Mouse (Mus musculus): ENCODE measurements around the gene Rprm.

Rprm gene

DNA sequence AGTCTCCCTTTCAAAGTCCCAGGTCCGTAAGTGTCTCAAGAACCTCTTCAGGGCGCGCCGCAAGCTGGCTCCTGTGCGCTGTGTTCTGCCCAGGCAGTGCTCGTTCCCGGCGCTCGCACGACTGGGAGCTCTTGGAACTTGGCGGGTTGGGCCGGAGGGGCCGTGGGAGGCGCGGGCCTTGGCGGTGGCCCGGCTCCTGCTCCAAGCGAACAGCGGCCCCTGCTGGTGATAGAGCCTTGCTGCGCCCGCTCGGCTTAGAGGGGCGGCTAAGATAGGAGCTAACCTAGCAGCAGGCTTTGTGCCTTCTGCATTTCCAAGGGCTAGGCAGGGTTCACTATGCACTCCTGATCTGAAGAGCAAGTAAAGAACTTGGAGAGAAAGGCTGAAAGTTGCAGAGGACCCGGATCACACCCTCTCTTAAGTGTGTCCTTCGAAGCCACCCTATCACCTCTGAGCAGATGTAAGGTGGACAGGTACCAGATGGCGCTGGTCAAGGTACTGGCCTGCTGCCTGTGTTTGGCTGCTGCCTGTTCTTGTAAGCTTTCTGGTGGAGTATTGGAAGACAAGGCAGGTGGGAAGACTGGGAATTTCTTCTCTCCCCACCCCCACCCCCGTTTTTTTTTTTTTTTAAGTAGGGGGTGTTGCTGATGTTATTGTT, at the start of gene Rprm:
Rprm (minus strand) TSS at position 123 of the 658 bp plus-strand sequence.
- DNase-seq (ENCODE audit: low spot score in 2 of 2) = peak; percentile 75 to 84

DNA sequence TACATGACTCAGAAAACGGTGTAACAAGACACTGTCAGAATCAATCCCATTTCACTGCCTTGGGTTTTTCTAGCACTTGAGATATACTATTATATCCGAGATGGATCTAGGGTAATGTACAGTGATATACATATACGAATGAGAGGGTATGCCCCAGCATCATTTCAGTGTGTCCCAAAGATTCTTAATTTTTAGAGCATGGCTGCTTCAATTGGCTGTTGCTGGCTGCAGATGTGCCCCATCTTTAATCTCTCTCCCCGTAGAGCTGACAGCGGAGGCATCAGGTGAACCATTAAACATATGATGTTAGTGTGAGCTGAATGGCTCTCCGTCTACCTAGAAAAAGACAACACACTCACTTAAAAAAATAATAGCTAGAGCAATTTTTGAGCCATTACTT, 34.0 kb upstream of the Rprm start:
- DNase-seq (ENCODE audit: low spot score in 2 of 2) = no peak

DNA sequence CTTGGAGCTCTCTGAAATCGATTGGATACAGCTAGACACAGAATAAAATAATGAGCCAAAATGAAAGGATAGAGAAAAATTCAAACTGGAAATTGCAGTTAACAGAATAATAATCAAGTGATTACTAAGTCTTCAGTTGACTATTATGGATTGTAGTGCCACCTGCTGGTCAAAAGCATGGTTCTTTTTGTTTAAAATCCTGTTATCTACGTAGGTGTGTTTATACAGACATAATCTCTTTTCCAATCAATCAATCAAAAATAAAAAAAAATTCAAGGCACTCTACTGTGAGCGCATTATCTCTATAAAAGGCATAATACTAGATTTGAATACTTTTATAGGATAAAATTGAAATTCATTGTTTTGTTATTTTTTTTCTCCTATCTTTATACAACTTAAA, 33.5 kb upstream of the Rprm start:
- DNase-seq (ENCODE audit: low spot score in 2 of 2) = no peak

DNA sequence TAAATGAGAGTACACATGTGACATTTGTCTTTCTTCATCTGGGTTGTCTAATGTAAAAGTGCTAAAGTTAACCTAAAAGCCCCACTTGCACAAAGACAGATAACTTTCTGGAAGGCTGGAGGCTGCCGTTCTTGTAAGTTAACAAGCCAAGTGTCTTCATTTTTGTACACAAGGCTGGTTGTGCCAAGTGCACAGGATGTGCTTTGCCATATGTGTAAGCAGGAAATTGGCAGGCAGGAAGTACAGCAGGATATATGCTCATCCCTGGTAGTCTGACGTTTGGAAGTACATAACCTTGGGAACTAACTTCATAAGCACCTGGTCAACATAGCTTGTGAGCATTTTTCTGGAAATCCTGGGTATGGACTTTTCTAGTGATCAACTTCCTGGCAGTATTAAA, 25.9 kb upstream of the Rprm start:
- DNase-seq (ENCODE audit: low spot score in 2 of 2) = no peak

DNA sequence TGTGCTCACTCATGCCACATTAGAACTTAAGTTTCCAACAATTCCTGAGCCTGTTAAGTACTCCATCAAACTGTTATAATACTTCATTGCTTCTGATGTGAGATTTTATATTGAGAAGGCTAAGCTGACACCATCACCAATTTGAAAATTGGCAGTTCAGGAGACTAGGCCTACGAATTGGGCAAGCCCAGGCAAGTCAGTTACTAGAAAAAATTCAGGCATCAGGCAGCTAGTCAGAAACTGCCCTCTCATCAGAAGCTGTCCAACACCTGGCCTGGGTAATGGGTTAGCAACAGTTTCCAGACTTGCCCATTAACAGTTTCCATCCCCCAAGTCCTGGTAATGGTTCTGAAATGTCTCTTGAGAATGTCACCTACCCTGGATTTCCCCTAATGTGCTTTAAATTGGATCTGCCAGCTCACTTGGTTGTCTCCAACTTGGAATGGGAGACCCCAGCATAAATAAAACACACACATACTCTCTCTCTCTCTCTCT, 20.9 kb upstream of the Rprm start:
- DNase-seq (ENCODE audit: low spot score in 2 of 2) = no peak

DNA sequence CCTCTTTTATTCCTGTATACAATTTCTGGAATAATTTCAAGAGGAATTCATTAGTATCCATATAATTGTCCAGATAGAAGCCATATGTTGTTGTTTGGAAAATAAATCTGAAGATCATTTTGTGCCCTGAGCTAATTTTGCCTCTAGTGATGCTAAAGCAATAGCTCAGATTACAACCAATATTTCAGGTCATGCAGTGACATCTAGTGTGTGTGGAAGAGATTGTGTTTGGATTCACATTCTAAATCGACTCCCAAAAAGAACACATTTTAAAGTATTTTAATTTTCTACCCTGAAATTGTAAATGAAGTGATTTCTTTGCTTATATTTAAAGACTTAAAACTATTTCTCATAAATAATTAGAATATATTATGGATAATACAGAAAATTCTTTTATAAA, 14.6 kb upstream of the Rprm start:
- no peak for DNase-seq (ENCODE audit: low spot score in 2 of 2)

DNA sequence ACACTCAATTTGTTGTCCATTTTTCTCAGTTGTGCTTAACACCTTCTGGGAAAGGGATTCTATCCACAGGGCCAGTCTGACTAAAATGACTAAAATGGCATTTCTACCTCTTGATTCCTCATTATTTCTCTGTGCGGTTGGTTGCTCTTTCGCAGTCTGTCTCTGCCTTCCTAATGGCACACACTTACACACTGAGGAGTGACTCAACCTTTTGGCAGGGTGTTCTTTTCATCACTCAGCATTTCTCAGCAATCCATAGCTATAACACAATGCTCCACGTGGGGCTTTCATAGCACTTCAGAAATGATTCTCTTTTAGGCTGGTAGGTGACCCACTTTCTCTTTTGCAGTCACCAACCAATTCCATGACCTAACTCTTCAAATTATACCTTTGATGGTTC, 7.3 kb upstream of the Rprm start:
- no peak for DNase-seq (ENCODE audit: low spot score in 2 of 2)

DNA sequence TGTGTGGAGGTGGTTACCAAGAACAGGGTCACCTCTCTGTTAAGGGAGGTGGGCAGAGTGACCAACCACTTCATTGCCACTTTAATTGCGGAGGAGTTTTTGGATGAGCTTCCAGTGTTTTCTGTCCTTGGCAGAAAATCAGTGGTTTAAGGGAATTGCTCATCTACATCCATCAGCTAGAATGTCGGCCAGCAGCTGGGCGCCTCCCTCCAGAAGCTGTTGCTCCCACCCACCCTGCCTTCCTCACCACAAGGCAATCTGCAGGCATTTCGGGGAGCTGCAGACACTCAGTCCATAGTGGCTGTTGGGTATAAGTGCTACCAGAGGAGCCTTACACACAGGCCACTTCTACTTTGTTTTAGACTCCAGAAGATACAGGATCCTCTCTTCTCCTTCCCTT, 902 bp upstream of the Rprm start:
- DNase-seq (ENCODE audit: low spot score in 2 of 2) = no peak

DNA sequence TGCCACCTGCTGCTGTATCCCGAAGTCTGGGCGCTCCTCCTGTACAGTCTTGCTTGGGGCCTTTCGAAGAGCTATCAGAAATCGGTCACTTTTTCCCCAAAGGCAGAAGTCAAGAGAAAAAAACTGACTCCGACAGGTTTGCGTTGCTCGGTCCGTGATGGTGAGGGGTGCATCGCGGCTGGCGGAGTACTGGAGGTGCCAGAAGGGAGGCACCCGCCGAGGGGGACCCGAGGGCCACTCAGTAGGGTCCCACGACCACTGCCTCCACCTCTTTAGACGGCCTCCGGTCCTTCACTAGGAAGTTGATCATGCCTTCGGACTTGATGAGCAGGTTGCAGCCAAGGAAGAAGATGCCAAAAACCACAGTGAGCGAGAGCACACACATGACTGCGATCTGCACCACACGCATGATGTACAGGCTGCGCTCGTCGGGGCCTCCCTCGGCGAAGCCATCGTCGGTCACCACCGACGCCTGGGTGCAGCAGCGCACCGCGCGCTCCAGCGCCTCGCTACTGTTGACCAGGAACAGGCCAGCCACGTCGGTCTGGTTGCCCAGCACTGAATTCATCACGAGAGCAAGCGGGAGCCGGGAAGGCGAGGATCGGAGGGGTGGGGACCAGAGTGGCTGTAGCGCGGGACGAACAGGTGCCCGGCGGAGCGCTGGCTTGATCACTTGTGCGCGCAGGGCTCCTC, 469 bp downstream of the Rprm start:
- DNase-seq (ENCODE audit: low spot score in 2 of 2) = peak in 1 of 2 experiments; percentile 1

DNA sequence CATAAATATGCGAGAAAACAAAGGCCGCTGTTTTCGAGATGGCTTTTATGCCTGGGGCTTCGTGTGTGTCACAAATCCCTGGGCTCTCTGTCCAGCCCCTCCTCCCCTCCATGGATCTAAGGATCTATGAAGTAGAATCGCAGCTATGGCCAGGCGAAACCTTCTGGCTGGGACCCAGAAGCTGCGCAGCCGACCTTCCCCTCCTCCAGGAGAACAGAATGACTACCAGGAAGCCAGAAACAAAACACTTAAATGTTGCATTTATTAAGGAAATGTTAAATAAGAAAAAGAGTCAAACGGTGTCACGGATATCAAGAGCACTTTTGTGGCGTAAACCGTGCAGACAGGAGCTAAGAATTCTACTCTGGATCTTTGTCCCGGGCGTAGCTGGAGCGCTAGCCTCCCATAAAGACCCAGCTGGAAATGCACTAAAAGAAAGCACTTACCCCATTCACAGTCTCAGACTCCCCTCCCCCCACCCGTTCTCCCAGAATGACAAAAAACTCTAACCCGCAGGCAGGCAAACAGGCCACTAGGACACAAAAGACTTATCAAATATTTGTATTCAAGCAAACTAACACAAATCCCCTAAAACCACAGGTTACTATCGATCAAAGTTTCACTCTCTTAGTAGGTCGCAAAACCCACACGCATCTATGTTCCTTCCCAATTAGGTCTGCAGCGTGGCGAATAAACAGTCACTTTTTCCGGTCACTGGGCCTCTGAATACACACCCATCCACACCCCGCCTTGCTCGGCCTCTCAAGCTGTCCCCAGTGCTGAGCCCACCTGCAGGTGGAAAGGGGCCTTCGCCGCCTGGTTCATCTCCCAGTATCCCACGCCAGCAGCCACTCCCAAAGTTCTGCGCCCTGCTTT, 1.3 kb downstream of the Rprm start:
- no peak for DNase-seq (ENCODE audit: low spot score in 2 of 2)

DNA sequence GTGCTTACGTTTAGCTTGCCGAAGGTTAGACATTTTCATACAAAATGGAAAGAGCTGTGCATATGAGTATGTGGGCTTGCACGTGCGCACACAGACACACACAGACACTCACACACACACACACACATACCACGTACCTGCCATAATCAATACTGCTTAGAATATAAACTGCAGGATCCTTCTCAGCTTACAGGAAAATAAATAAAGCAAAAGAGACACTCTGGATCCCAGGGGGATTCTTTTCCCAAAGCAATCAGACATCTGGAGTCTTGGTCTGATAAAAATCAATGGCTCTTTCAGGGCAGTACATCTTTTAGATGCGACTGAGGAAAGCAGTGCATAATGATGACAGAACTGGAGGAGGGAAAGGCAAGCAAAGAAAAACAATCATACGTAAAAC, 6.4 kb downstream of the Rprm start:
- no peak for DNase-seq (ENCODE audit: low spot score in 2 of 2)

DNA sequence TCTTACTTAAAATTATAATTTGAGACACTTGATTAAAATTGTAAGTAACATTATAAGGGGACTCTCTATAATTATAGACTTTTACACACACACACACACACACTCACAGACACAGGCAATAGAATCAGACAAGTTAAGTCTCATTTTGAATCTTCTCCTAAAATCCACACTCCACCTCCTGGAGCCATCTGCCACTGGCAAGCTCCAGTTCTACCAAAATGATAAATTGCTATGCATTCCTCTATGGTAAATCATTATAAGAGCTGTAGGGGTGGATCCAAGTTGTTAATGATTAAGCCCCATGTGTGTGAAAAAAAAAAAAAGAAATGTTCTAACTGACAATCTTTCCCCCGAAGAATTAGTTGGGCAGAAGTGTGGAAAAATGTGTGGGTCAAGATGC, 13.8 kb downstream of the Rprm start:
- DNase-seq (ENCODE audit: low spot score in 2 of 2) = no peak

DNA sequence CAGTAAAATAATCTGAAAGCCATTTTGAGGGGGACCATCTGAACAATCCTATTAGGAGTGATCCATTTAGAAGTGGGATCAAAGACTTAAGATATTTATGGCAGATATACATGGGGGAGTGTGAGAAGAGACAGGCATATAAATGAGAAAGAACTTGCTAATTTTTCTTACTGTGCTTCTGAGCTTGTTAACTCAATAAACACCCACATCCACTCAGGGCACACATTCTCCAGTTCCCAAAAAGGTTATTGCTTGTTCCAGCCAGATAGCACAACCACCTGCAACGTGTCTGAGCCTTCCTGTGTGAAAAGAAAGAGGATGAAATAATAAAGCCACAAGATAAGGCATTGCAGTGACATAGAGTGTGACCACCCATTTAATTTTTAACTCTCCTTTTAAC, 22.9 kb downstream of the Rprm start:
- DNase-seq (ENCODE audit: low spot score in 2 of 2) = no peak

DNA sequence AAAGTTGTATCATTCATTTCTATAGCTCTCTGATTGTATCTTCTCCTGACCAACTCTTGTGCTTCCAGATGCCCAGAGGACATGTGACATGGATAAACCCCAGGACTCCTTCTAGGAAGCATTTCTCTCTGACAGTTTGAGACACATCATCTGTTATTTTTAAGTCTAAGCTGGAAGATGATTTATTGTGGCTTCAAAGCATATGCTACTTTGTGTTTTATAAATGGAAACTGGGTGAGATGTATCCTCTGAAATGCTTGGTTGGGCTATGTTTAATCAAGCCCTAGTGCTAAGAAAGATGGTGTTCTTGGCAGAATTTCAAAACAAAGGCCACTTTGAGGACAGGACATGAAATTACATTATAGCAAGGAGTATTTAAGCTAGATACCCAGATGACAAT, 24.3 kb downstream of the Rprm start:
- no peak for DNase-seq (ENCODE audit: low spot score in 2 of 2)
